Mouse (Mus musculus): ENCODE measurements around the gene S1pr1. TPM values are rescaled to one million over a fixed set of nuclear protein-coding genes. Genes with fewer than 3 reads are reported as not detected.

S1pr1 gene
- polyA plus RNA-seq, 1 experiment from 2014 or later = 88.9 TPM

Other genes with a start within 250 kb of the S1pr1 start
- 18.9 and 24.8 TPM in 2 replicates for gene Dph5, start 172.8 kb upstream of the S1pr1 start, polyA plus RNA-seq (2015; fragmentation: Nextera tagmentation; extraction: Ambion mirVana)

All from heart, embryonic 16.5 days (tissue).